Mouse (Mus musculus): ENCODE data around the gene Trim17.

- TF ChIP-seq CTCF (conservative IDR thresholded peaks at IDR 0.05; ENCODE audit: low read length) = no peak
- TF ChIP-seq POU5F1 (IDR thresholded peaks at IDR 0.05; ENCODE audit: borderline replicate concordance, low read length) = no peak
- no peak for TF ChIP-seq NANOG (IDR thresholded peaks at IDR 0.05; ENCODE audit: borderline replicate concordance, low read length)
Observed at GRCm38 (mm10) chr11:58918759-58919158, 35.7 kb upstream of the Trim17 start.

Data from E14TG2a.4 (cell line).